Mouse (Mus musculus) liver, embryonic 16.5 days (tissue): ENCODE data around the gene Anks1. TPM values are rescaled to one million over a fixed set of nuclear protein-coding genes. Genes with fewer than 3 reads are reported as not detected.

Source experiments
- ATAC-seq: fragments of 200-750 bp; cut with Nextera tagmentation; 2 replicates; pipeline ENCODE4 v1.8.0; 2017; ENCODE audit warnings: low read depth, mild to moderate bottlenecking, moderate number of reproducible peaks, moderate library complexity
- H3K27ac ChIP-seq: fragments of 300-500 bp; sonication (generic); 2 replicates; pipeline ENCODE4 v1.5.1; 2014; ENCODE audit warnings: mild to moderate bottlenecking, low read length
- H3K27me3 ChIP-seq: fragments of 300-500 bp; sonication (generic); 2 replicates; pipeline ENCODE4 v1.6.1; 2014; ENCODE audit warnings: low read depth, low read length, mixed read lengths; ENCODE audit not compliant: control insufficient read depth, insufficient read depth
- H3K36me3 ChIP-seq: fragments of 300-500 bp; sonication (generic); 2 replicates; pipeline ENCODE4 v1.6.1; 2014; ENCODE audit warnings: mild to moderate bottlenecking; ENCODE audit not compliant: control insufficient read depth, insufficient read depth
- H3K4me1 ChIP-seq: fragments of 300-500 bp; sonication (generic); 2 replicates; pipeline ENCODE4 v1.6.1; 2014; ENCODE audit warnings: low read depth, low read length, mixed read lengths; ENCODE audit not compliant: control insufficient read depth
- H3K4me2 ChIP-seq: fragments of 300-500 bp; sonication (generic); 2 replicates; pipeline ENCODE4 v1.6.1; 2014; ENCODE audit warnings: low read depth, low read length, mixed read lengths
- H3K4me3 ChIP-seq: fragments of 300-500 bp; sonication (generic); 2 replicates; pipeline ENCODE4 v1.5.1; 2014; ENCODE audit warnings: low read depth, mild to moderate bottlenecking, low read length
- H3K9ac ChIP-seq: fragments of 300-500 bp; sonication (generic); 2 replicates; pipeline ENCODE4 v1.6.1; 2014; ENCODE audit warnings: low read depth, low read length
- H3K9me3 ChIP-seq: fragments of 300-500 bp; sonication (generic); replicated peaks from 2 replicates; pipeline ENCODE4 v1.6.1; 2016; ENCODE audit warnings: low read length; ENCODE audit not compliant: control insufficient read depth
- WGBS: fragments of 180-500 bp; shearing (Covaris S2); extraction: QIAGEN DNeasy Blood & Tissue Kit; methylation state at CpG from one replicate; pipeline ENCODE4 v1.1.7; 2014; ENCODE audit not compliant: insufficient replicate concordance; 5-methylcytosine and 5-hydroxymethylcytosine counted together
- polyA plus RNA-seq: library from polyadenylated mRNA; unstranded; fragments of >200 nt; fragmentation: Nextera tagmentation; extraction: Ambion mirVana; gene quantifications from 2 replicates; pipeline ENCODE4 v1.2.1, GENCODE M21; 2015

Gene Anks1
- polyA plus RNA-seq, 1 experiment from 2014 or later, result 4.4 TPM

- ATAC-seq, result no peak
- no peaks in the 10 kb centered on the region for H3K4me1 ChIP-seq
- 55% methylated on average over 4 of the region's 4 CpGs for WGBS
- no peak overlapping the region for H3K4me2 ChIP-seq
- no peaks in the 10 kb centered on the region for H3K27me3 ChIP-seq
- no peaks in the 10 kb centered on the region for H3K9me3 ChIP-seq
- no peak overlapping the region for H3K9ac ChIP-seq
- H3K4me3 ChIP-seq, result no peak overlapping the region
- H3K27ac ChIP-seq, result no peak overlapping the region
- H3K36me3 ChIP-seq, result no peaks in the 10 kb centered on the region
Measured at GRCm38 (mm10) chr17:28048425-28048824, 139.3 kb downstream of the Anks1 start.

GRCm38 (mm10) chr17:28050210-28050609, 141.1 kb downstream of the Anks1 start:
- Histone ChIP-seq H3K36me3 (no peaks in the 10 kb centered on the region), H3K9me3 (no peaks in the 10 kb centered on the region), H3K4me1 (no peaks in the 10 kb centered on the region), H3K27ac (no peak overlapping the region), H3K27me3 (no peaks in the 10 kb centered on the region), H3K9ac (no peak overlapping the region), H3K4me2 (no peak overlapping the region), H3K4me3 (no peak overlapping the region)
- no peak for ATAC-seq
- WGBS, result 78% methylated on average over 8 of the region's 8 CpGs

- Histone ChIP-seq H3K36me3 (no peaks in the 10 kb centered on the region), H3K4me1 (no peaks in the 10 kb centered on the region)
Measured at GRCm38 (mm10) chr17:28052293-28052863, 143.3 kb downstream of the Anks1 start.

DNA sequence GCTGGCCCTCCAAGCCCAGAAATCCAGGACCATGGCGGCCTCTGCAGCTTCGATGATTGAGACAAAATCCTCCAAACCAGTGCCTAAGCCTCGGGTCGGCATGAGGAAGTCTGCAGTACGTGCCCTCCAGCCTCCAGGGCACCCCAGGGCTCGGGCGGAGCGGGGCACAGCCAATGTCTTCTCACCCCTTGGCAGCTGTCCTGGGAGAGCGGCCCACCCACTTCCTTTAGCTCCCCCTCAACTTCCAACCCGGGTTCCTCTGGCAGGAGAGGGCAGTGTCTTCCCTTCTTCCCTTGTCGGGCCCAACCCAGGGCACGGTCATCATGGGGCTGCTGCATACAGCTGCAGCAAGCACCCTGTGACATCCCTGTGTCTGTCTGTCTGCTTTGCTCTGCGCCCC, 149.2 kb downstream of the Anks1 start:
- 68% methylated on average over 13 of the region's 13 CpGs for WGBS
- Histone ChIP-seq H3K36me3 (no peaks in the 10 kb centered on the region; the same call in 1 of the 2 replicates), H3K4me1 (no peaks in the 10 kb centered on the region), H3K4me3 (no peak overlapping the region), H3K9me3 (no peaks in the 10 kb centered on the region), H3K27ac (no peak overlapping the region), H3K27me3 (no peaks in the 10 kb centered on the region), H3K4me2 (no peak overlapping the region), H3K9ac (no peak overlapping the region)
- no peak for ATAC-seq

More at GRCm38 (mm10) chr17:28052293-28052863, 143.3 kb downstream of the Anks1 start:
- Histone ChIP-seq H3K9ac (no peak overlapping the region), H3K4me2 (no peak overlapping the region), H3K4me3 (no peak overlapping the region), H3K9me3 (no peaks in the 10 kb centered on the region), H3K27me3 (no peaks in the 10 kb centered on the region), H3K27ac (no peak overlapping the region)
- WGBS, result 79% methylated on average over 21 of the region's 21 CpGs
- ATAC-seq, result no peak

- Histone ChIP-seq H3K27me3 (no peaks in the 10 kb centered on the region), H3K4me3 (no peak overlapping the region), H3K9ac (no peak overlapping the region), H3K4me1 (no peaks in the 10 kb centered on the region), H3K9me3 (no peaks in the 10 kb centered on the region), H3K27ac (no peak overlapping the region), H3K4me2 (no peak overlapping the region), H3K36me3 (no peaks in the 10 kb centered on the region; the same call in 1 of the 2 replicates)
- no peak for ATAC-seq
- WGBS, result 77% methylated on average over 11 of the region's 11 CpGs
Measured at GRCm38 (mm10) chr17:28060681-28061080, 151.6 kb downstream of the Anks1 start.

DNA sequence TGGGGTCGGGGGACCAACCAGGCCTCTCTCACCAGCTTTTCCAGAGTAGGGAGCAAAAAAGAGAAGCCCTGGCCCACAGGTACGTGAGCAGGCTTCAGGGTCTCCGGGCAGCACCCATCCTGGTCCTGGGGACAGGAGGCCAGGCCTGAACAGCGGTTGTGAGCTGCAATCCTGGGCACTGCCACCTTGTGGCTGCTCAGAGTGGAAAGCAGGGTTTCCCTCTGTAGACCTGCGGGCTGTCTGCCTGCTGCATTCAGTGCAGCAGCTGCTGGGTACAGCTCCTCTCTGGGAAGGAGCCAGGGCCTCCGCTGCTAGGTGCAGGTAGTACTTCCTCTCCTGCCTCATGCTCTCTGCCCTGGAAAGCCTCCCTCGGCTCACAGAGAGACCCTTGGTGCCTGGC, 152.4 kb downstream of the Anks1 start:
- H3K9me3 ChIP-seq, result no peaks in the 10 kb centered on the region
- no peaks in the 10 kb centered on the region for H3K4me1 ChIP-seq
- H3K4me2 ChIP-seq, result no peak overlapping the region
- no peak overlapping the region for H3K4me3 ChIP-seq
- 55% methylated on average over 7 of the region's 7 CpGs for WGBS
- H3K9ac ChIP-seq, result no peak overlapping the region
- no peak overlapping the region for H3K27ac ChIP-seq
- ATAC-seq, result no peak
- no peaks in the 10 kb centered on the region for H3K27me3 ChIP-seq
- H3K36me3 ChIP-seq, result no peaks in the 10 kb centered on the region; the same call in 1 of the 2 replicates

DNA sequence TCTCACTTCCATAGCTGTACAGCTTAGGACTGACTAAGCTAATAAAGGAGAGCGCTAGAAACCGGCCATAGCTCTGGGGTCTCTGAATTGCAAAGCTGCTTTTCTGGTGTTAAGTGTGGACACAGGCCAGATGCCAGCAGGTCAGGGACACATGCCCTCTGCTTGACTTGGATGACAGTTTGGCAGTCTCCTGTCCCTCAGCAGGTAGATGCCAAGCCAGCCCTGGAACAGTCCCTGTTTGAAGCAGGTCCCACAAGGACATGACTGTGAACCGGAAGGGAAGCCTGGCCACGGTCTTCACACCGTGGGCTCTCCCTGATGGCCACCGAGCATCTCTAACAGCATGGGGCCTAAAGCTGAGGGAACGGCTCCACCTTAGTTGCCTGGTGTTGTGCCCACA, 153.6 kb downstream of the Anks1 start:
- H3K9ac ChIP-seq, result no peak overlapping the region
- ATAC-seq, result no peak
- no peaks in the 10 kb centered on the region for H3K4me1 ChIP-seq
- H3K4me2 ChIP-seq, result no peak overlapping the region
- H3K36me3 ChIP-seq, result no peaks in the 10 kb centered on the region; the same call in 1 of the 2 replicates
- H3K4me3 ChIP-seq, result no peak overlapping the region
- H3K9me3 ChIP-seq, result no peaks in the 10 kb centered on the region
- no peak overlapping the region for H3K27ac ChIP-seq
- WGBS, result 84% methylated on average over 7 of the region's 7 CpGs
- H3K27me3 ChIP-seq, result no peaks in the 10 kb centered on the region

DNA sequence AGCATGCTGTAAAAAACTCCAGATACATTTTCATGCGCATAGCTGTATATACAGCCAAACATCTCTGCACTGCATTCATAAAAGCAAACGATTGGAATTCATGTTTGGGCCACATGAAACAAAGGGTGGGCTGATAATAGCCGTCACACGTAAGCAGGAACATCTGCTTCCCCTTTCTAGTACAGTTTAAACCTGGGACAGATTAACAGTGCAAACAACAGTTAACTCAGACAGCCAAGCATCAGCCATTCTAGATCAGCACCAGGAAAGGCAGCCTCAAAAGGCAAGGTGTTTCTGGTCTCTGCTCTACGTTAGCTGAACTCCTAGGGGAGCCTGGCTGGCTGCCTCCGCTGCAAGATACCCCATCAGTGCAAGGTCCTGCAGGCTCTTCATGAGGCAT, 154.1 kb downstream of the Anks1 start:
- no peaks in the 10 kb centered on the region for H3K27me3 ChIP-seq
- no peak overlapping the region for H3K4me2 ChIP-seq
- no peak overlapping the region for H3K4me3 ChIP-seq
- 63% methylated on average over 6 of the region's 6 CpGs for WGBS
- no peaks in the 10 kb centered on the region for H3K9me3 ChIP-seq
- H3K9ac ChIP-seq, result no peak overlapping the region
- H3K4me1 ChIP-seq, result no peaks in the 10 kb centered on the region
- no peak for ATAC-seq
- H3K36me3 ChIP-seq, result no peaks in the 10 kb centered on the region; the same call in 1 of the 2 replicates
- H3K27ac ChIP-seq, result no peak overlapping the region

- ATAC-seq, result no peak
Measured at GRCm38 (mm10) chr17:28067303-28067702, 158.2 kb downstream of the Anks1 start.

More at GRCm38 (mm10) chr17:28067303-28067702, 158.2 kb downstream of the Anks1 start:
- Histone ChIP-seq H3K27me3 (peaks cover 3% of the 10 kb centered on the region; the same call in 1 of the 2 replicates), H3K4me2 (no peak overlapping the region), H3K27ac (no peak overlapping the region), H3K9me3 (no peaks in the 10 kb centered on the region), H3K4me3 (no peak overlapping the region), H3K9ac (no peak overlapping the region), H3K4me1 (no peaks in the 10 kb centered on the region), H3K36me3 (no peaks in the 10 kb centered on the region)
- WGBS, result 73% methylated on average over 4 of the region's 4 CpGs
